Mouse (Mus musculus) intestine, embryonic 15.5 days (tissue): Measurements from ENCODE around the gene Aspdh. TPM values are rescaled to one million over a fixed set of nuclear protein-coding genes. Genes with fewer than 3 reads are reported as not detected.

Experiments used
- ATAC-seq: fragments of 200-750 bp; cut with Nextera tagmentation; 2 replicates; pipeline ENCODE4 v1.8.0; 2017; ENCODE audit warnings: moderate TSS enrichment, moderate library complexity
- H3K27ac ChIP-seq: fragments of 300-500 bp; sonication (generic); 2 replicates; pipeline ENCODE4 v1.5.1; 2015; ENCODE audit warnings: mild to moderate bottlenecking, inconsistent platforms
- H3K27me3 ChIP-seq: fragments of 300-500 bp; sonication (generic); replicated peaks from 2 replicates; pipeline ENCODE4 v1.6.1; 2015; ENCODE audit warnings: inconsistent platforms
- H3K36me3 ChIP-seq: fragments of 300-500 bp; sonication (generic); 2 replicates; pipeline ENCODE4 v1.6.1; 2015; ENCODE audit warnings: inconsistent platforms
- H3K4me1 ChIP-seq: fragments of 300-500 bp; sonication (generic); replicated peaks from 2 replicates; pipeline ENCODE4 v1.6.1; 2015; ENCODE audit warnings: inconsistent platforms
- H3K4me2 ChIP-seq: fragments of 300-500 bp; sonication (generic); replicated peaks from 2 replicates; pipeline ENCODE4 v1.6.1; 2015; ENCODE audit warnings: mild to moderate bottlenecking, inconsistent platforms
- H3K4me3 ChIP-seq: fragments of 300-500 bp; sonication (generic); replicated peaks from 2 replicates; pipeline ENCODE4 v1.5.1; 2015; ENCODE audit warnings: inconsistent platforms
- H3K9ac ChIP-seq: fragments of 300-500 bp; sonication (generic); 2 replicates; pipeline ENCODE4 v1.6.1; 2015; ENCODE audit warnings: inconsistent platforms
- H3K9me3 ChIP-seq: fragments of 300-500 bp; sonication (generic); 2 replicates; pipeline ENCODE4 v1.6.1; 2016; ENCODE audit warnings: inconsistent platforms
- WGBS: fragments of 180-500 bp; shearing (Covaris S2); methylation state at CpG from one replicate; pipeline ENCODE4 v1.1.7; 2015; 5-methylcytosine and 5-hydroxymethylcytosine counted together
- polyA plus RNA-seq: library from polyadenylated mRNA; unstranded; fragments of >200 nt; fragmentation: Nextera tagmentation; extraction: Ambion mirVana; gene quantifications from 2 replicates; pipeline ENCODE4 v1.2.1, GENCODE M21; 2015

The Aspdh gene
- polyA plus RNA-seq, 1 experiment from 2014 or later = 0.70 TPM

DNA sequence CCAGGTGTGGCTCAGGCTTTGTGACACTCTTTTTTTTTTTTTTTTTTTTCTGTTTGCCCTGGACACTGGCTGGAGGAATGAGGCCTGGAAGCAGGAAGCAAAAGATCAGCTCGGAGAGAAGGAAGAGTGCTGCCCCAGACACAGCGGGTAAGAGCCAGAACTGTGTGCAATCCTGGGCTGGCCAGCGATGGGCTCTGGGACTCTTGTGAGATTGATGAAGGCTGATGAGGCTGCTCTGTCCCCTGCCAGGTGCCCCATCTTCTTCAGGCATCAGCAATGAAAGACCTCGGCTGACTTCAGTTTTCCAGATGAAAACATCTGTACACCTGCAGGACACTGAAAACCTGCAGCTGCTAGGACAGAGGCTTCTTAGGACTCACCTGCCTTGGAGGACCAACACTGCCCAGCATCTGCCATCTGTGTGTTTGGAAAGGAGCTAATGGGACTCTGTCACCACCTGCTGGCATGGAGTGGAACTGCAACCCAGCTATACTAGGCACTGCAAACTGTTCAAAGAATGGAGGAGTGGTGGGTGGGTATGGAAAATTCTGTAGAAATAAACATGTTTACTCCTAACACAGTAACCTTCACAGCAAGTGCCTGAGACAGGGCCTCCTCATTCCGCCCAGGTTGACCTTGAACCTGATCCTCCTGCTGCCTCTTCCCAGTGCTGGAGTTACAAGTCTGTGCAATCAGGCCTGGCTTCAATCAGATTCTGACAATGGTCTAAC, 19.8 kb downstream of the Aspdh start:
- 36% methylated on average over 5 of the region's 5 CpGs for WGBS
- Histone ChIP-seq H3K9ac (no peak overlapping the region), H3K4me2 (no peak overlapping the region), H3K4me3 (no peak overlapping the region), H3K4me1 (no peaks in the 10 kb centered on the region), H3K9me3 (no peaks in the 10 kb centered on the region), H3K36me3 (peaks cover 3% of the 10 kb centered on the region; the same call in 1 of the 2 replicates), H3K27ac (no peak overlapping the region), H3K27me3 (no peaks in the 10 kb centered on the region; the same call in 1 of the 2 replicates)
- peak; percentile 73 for ATAC-seq

- Histone ChIP-seq H3K4me2 (no peak overlapping the region), H3K9me3 (no peaks in the 10 kb centered on the region), H3K36me3 (peaks cover 9% of the 10 kb centered on the region), H3K27me3 (no peaks in the 10 kb centered on the region; the same call in 1 of the 2 replicates), H3K9ac (no peak overlapping the region), H3K4me1 (no peaks in the 10 kb centered on the region), H3K27ac (no peak overlapping the region), H3K4me3 (no peak overlapping the region)
- no peak for ATAC-seq
- WGBS = 73% methylated on average over 7 of the region's 7 CpGs
Measured at GRCm38 (mm10) chr7:44485572-44486195, 20.5 kb downstream of the Aspdh start.

DNA sequence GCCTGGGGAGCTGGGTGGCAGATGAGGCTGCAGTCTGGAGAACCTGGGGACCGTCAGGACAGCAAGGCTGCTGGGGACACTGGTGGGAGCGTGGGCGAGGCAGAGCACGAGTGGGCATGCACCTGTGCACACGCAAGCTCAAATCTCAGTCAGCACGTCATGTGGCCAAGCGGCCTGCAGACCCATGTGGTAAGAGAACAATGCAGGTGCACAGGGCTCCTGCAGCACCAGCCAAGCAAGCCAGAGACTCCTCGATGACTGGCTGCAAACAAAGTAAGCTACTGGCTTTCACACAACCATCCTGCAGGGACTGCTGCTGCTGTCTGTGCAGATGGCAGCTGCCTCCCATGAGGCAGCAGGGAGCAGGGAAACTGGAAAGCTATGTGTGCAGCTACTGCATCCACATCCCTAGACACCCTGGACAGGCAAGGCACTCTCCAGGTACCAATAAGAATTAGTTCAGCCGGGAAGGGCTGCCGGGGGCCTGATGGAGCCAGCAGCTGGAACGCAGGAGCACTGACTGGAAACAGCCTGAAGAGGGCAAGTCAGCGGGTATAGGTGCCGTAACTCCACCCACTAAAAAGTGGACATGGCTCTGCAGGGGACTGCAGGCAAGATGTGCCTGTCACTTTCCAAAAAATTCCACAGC, 21.9 kb downstream of the Aspdh start:
- Histone ChIP-seq H3K4me1 (no peaks in the 10 kb centered on the region), H3K36me3 (peaks cover 22% of the 10 kb centered on the region), H3K9me3 (no peaks in the 10 kb centered on the region), H3K4me2 (no peak overlapping the region), H3K27me3 (no peaks in the 10 kb centered on the region), H3K9ac (no peak overlapping the region), H3K27ac (no peak overlapping the region), H3K4me3 (no peak overlapping the region)
- WGBS = 63% methylated on average over 13 of the region's 13 CpGs
- no peak for ATAC-seq

DNA sequence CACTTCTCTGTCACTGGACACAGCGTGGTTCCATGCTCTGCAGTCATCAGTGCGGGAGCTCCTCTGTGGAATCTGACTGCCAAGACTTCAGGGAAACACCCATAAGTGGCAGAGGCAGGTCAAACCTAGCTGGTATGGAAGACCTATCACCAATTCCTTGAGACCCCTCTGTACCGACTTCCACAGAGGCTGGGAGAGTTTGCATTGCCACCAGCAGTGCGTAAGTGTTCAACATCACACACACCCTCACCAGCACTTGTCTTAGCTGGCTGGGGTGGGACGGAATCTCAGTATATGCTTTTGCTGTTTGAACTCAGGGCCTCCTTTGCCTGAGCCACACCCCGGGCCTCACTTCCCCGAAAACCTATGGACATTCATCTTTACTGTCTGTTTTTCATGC, 22.7 kb downstream of the Aspdh start:
- peaks cover 30% of the 10 kb centered on the region for H3K36me3 ChIP-seq
- H3K4me1 ChIP-seq = no peaks in the 10 kb centered on the region
- H3K27me3 ChIP-seq = no peaks in the 10 kb centered on the region
- no peaks in the 10 kb centered on the region for H3K9me3 ChIP-seq
- WGBS = 89% methylated on average over 7 of the region's 7 CpGs
- H3K9ac ChIP-seq = no peak overlapping the region
- no peak for ATAC-seq
- H3K27ac ChIP-seq = no peak overlapping the region
- no peak overlapping the region for H3K4me3 ChIP-seq
- H3K4me2 ChIP-seq = no peak overlapping the region

- Histone ChIP-seq H3K4me3 (no peak overlapping the region), H3K4me1 (no peaks in the 10 kb centered on the region), H3K9ac (no peak overlapping the region), H3K27me3 (no peaks in the 10 kb centered on the region), H3K9me3 (no peaks in the 10 kb centered on the region), H3K36me3 (peaks cover 34% of the 10 kb centered on the region), H3K27ac (no peak overlapping the region), H3K4me2 (no peak overlapping the region)
- 92% methylated on average over 8 of the region's 8 CpGs for WGBS
- no peak for ATAC-seq
Measured at GRCm38 (mm10) chr7:44488545-44488944, 23.4 kb downstream of the Aspdh start.

DNA sequence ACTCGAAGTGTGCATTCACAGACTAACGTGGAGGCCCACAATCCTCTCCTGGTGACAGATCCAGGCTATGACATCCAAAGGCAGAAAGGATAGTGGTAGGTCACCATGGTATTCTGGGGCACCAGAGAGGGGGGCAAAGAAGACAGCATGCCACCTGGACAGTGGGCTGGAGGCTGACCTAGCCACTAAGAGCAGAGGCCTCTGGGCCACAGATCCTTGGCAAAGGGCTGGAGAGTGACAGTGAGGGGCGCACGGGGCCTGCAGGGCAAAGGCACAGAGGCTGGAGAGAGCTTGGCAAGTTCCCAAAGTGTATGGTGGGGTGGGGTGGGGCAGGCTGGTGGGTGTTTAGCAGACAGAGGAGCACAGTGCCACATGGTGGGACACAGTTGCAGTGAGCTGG, 25.1 kb downstream of the Aspdh start:
- 87% methylated on average over 4 of the region's 4 CpGs for WGBS
- Histone ChIP-seq H3K4me2 (no peak overlapping the region), H3K4me3 (no peak overlapping the region), H3K9me3 (no peaks in the 10 kb centered on the region), H3K4me1 (peaks cover 7% of the 10 kb centered on the region; the same call in 1 of the 2 replicates), H3K27me3 (no peaks in the 10 kb centered on the region), H3K36me3 (peaks cover 34% of the 10 kb centered on the region), H3K9ac (no peak overlapping the region), H3K27ac (no peak overlapping the region)
- no peak for ATAC-seq

- Histone ChIP-seq H3K27me3 (no peaks in the 10 kb centered on the region), H3K27ac (no peak overlapping the region), H3K9ac (no peak overlapping the region), H3K4me3 (no peak overlapping the region), H3K9me3 (no peaks in the 10 kb centered on the region), H3K36me3 (peaks cover 34% of the 10 kb centered on the region), H3K4me1 (peaks cover 13% of the 10 kb centered on the region), H3K4me2 (no peak overlapping the region)
- 94% methylated on average over 5 of the region's 5 CpGs for WGBS
- no peak for ATAC-seq
Measured at GRCm38 (mm10) chr7:44491391-44491790, 26.2 kb downstream of the Aspdh start.

DNA sequence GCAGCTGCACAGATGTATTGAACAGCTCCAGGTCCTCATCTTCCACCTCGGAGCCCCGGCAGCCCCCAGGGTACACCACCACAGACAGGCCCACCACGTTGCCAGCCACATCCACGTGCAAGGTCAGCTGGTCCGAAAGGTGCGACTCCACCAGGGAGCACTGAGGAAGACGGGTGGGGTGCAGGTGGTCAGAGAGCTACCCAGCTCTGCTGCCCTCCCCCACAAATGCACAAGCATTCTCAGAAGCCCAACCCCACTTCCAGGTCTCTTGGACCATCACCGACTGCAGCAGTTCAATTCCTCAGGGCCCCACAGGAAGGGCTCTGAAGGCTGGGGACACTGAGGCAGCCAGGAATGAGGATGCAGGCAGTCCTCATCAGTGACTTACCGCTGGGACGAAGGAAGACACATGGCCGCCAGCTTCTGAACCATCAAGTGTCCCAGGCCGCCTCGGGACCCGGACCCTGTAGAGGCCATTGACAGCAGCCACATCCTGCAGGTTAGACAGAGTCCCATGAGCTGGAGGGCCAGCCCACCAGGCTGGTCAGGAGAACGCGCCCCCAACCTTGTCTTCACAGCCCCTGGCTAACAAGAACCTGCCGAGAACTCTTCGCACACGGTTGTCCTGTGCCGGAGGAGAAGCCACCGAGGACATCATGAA, 27.1 kb downstream of the Aspdh start:
- Histone ChIP-seq H3K4me1 (peaks cover 17% of the 10 kb centered on the region), H3K4me3 (no peak overlapping the region), H3K36me3 (peaks cover 34% of the 10 kb centered on the region), H3K27ac (no peak overlapping the region), H3K9ac (no peak overlapping the region), H3K27me3 (no peaks in the 10 kb centered on the region), H3K9me3 (no peaks in the 10 kb centered on the region), H3K4me2 (no peak overlapping the region)
- no peak for ATAC-seq
- 91% methylated on average over 21 of the region's 21 CpGs for WGBS

DNA sequence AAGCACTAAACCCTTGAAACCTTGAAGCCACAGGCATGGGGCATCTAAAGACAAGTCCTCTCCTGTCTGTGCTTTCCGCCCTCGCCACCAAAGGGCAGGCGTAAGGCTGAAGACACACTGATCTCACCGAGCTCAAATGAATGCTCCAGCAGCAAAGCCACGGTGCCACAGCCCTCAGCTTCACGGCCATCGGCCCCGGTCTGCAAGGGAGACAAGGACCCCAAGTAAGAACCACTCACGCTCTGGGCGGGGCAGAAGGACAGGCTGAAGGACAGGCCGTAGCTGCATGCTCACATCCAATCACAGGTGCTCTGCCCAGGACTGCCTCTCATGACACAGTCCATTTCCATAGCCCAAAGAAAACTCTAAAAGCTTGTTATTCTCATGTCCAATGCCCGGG, 29.5 kb downstream of the Aspdh start:
- no peak overlapping the region for H3K27ac ChIP-seq
- no peaks in the 10 kb centered on the region for H3K27me3 ChIP-seq
- 94% methylated on average over 12 of the region's 12 CpGs for WGBS
- no peaks in the 10 kb centered on the region for H3K9me3 ChIP-seq
- H3K9ac ChIP-seq = no peak overlapping the region
- peaks cover 34% of the 10 kb centered on the region for H3K36me3 ChIP-seq
- H3K4me3 ChIP-seq = no peak overlapping the region
- H3K4me2 ChIP-seq = peak overlapping the region; percentile 94; the same call in 1 of the 2 replicates
- no peak for ATAC-seq
- H3K4me1 ChIP-seq = peaks cover 17% of the 10 kb centered on the region

DNA sequence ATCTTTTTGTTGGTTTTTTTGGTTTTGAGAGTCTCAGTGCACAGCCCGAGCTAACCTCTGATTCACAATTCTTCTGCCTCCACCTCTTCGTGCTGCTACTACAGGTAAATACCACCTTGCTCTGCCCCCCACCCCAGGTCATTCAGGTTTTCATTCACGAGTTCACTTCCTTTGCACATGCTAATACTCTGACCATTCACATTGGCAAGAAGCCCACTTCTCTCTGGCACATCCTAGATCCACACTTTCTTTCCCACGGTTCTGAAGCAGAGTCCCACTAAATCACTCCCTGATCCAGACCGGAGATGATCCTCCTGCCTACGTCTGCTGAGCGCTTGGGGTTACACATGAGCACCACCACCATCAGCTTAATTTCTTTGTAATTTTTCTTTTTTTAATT, 29.9 kb downstream of the Aspdh start:
- Histone ChIP-seq H3K4me1 (peaks cover 17% of the 10 kb centered on the region), H3K4me2 (peak overlapping the region; percentile 94), H3K27me3 (no peaks in the 10 kb centered on the region), H3K9ac (no peak overlapping the region; the same call in 1 of the 2 replicates), H3K36me3 (peaks cover 30% of the 10 kb centered on the region), H3K27ac (no peak overlapping the region), H3K9me3 (no peaks in the 10 kb centered on the region), H3K4me3 (peak overlapping the region; percentile 83; the same call in 1 of the 2 replicates)
- WGBS = 81% methylated on average over 7 of the region's 7 CpGs
- ATAC-seq = no peak

- peak within 1 kb of the TSS; percentile 85 for H3K9ac ChIP-seq
- peak within 1 kb of the TSS; percentile 95 for H3K27ac ChIP-seq
- H3K4me3 ChIP-seq = peak within 1 kb of the TSS; percentile 83
- peak within 1 kb of the TSS; percentile 94 for H3K4me2 ChIP-seq
- peak; percentile 98 for ATAC-seq
- H3K4me1 ChIP-seq = peaks cover 17% of the 10 kb centered on the region
- no peaks in the 10 kb centered on the region for H3K27me3 ChIP-seq
- H3K9me3 ChIP-seq = no peaks in the 10 kb centered on the region
- H3K36me3 ChIP-seq = peaks cover 19% of the 10 kb centered on the region; the same call in 1 of the 2 replicates
- under 1% methylated on average over 58 of the region's 58 CpGs for WGBS
Measured at GRCm38 (mm10) chr7:44495992-44496770, 31.0 kb downstream of the Aspdh start, which contains the start of the genes Emc10 and Fam71e1. Gene Emc10 (minus strand): TSS chr7:44496529. Gene Fam71e1 (plus strand): TSS chr7:44496581.
